Mouse (Mus musculus) stomach, embryonic 14.5 days (tissue): ENCODE results near the gene Stk40. TPM values are rescaled to one million over a fixed set of nuclear protein-coding genes. Genes with fewer than 3 reads are reported as not detected.
"Not testable (repeated sequence)": the region's sequence is repeated elsewhere in the genome, so short reads cannot be mapped to it uniquely, and the experiment has no call there.

Experiments used
- ATAC-seq: fragments of 200-750 bp; cut with Nextera tagmentation; 2 replicates; pipeline ENCODE4 v1.8.0; 2017; ENCODE audit warnings: low read depth, moderate TSS enrichment; ENCODE audit not compliant: insufficient number of reproducible peaks, insufficient read depth, low FRiP score
- H3K27ac ChIP-seq: fragments of 300-500 bp; sonication (generic); 2 replicates; pipeline ENCODE4 v1.5.1; 2014; ENCODE audit warnings: mild to moderate bottlenecking, low read length, moderate library complexity, mixed read lengths
- H3K27me3 ChIP-seq: fragments of 300-500 bp; sonication (generic); 2 replicates; pipeline ENCODE4 v1.6.1; 2014; ENCODE audit warnings: low read length, control low read depth, mixed read lengths; ENCODE audit not compliant: control insufficient read depth, insufficient read depth
- H3K36me3 ChIP-seq: fragments of 300-500 bp; sonication (generic); 2 replicates; pipeline ENCODE4 v1.6.1; 2014; ENCODE audit warnings: mild to moderate bottlenecking, control low read depth, low read length, moderate library complexity, mixed read lengths; ENCODE audit not compliant: control insufficient read depth, insufficient read depth
- H3K4me1 ChIP-seq: fragments of 300-500 bp; sonication (generic); 2 replicates; pipeline ENCODE4 v1.6.1; 2014; ENCODE audit warnings: low read length, control low read depth, mixed read lengths; ENCODE audit not compliant: control insufficient read depth, insufficient read depth
- H3K4me2 ChIP-seq: fragments of 300-500 bp; sonication (generic); replicated peaks from 2 replicates; pipeline ENCODE4 v1.6.1; 2014; ENCODE audit warnings: low read depth, low read length, control low read depth
- H3K4me3 ChIP-seq: fragments of 300-500 bp; sonication (generic); 2 replicates; pipeline ENCODE4 v1.5.1; 2014; ENCODE audit warnings: low read depth, low read length, control low read depth
- H3K9ac ChIP-seq: fragments of 300-500 bp; sonication (generic); replicated peaks from 2 replicates; pipeline ENCODE4 v1.6.1; 2014; ENCODE audit warnings: low read depth, mild to moderate bottlenecking, control low read depth, low read length, moderate library complexity, mixed read lengths
- H3K9me3 ChIP-seq: fragments of 300-500 bp; sonication (generic); 2 replicates; pipeline ENCODE4 v1.6.1; 2016; ENCODE audit warnings: low read depth, low read length, control low read depth; ENCODE audit not compliant: control insufficient read depth
- whole genome bisulfite sequencing: fragments of 180-500 bp; shearing (Covaris S2); extraction: QIAGEN DNeasy Blood & Tissue Kit; methylation state at CpG from one replicate; pipeline ENCODE4 v1.1.7; 2014; 5-methylcytosine and 5-hydroxymethylcytosine counted together
- polyA plus RNA-seq: library from polyadenylated mRNA; unstranded; fragments of >200 nt; fragmentation: Nextera tagmentation; extraction: Ambion mirVana; gene quantifications from 2 replicates; pipeline ENCODE4 v1.2.1, GENCODE M21; 2014

Stk40 gene
- polyA plus RNA-seq, 1 experiment from 2014 or later: 20.0 TPM

DNA sequence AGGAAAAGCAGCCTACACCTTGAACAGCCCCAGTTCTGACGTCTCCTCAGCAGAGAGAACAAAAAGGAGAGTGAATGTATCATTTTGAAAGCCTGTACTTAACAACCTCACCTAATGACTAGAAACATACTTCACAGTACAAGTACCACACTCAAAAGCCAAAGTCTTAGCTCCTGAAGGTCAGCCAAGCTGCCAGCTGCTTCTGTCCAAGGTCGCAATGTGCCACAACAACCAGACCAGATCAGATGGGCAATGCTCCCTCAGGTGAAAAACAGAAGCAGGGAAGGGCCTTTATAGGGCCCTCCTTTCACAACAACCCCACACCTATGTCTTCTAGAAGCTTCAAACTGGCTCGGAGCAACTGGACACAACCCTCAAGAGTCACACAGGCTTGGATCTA lies 62.3 kb downstream of the Stk40 start:
- 83% methylated on average over 3 of the region's 3 CpGs for WGBS
- no peak for ATAC-seq
- Histone ChIP-seq H3K4me1 (peaks cover 14% of the 10 kb centered on the region), H3K9ac (no peak overlapping the region), H3K4me2 (no peak overlapping the region), H3K27ac (no peak overlapping the region), H3K4me3 (no peak overlapping the region), H3K36me3 (peaks cover 42% of the 10 kb centered on the region), H3K9me3 (no peaks in the 10 kb centered on the region), H3K27me3 (no peaks in the 10 kb centered on the region)

DNA sequence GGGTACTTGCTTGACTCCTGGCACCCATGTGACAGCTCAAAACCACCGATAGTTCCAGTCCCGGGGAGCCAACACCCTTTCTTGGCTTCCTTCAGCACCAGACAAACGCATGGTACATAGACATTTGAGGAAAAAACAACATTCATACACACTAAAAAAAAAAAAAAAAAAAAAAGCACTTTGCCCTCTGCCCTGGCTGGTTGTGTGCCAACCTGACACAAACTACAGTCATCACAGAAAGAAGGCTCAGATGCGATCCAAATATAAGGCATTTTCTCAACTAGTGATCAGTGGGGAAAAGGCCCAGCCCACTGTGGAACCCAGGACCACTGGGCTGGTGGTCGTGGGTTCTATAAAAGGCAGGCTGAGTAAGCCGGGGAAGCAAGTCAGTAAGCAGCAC lies 65.1 kb downstream of the Stk40 start:
- 87% methylated on average over 6 of the region's 6 CpGs for WGBS
- H3K9me3 ChIP-seq: no peaks in the 10 kb centered on the region
- H3K4me3 ChIP-seq: no peak overlapping the region
- peaks cover 69% of the 10 kb centered on the region for H3K36me3 ChIP-seq
- no peaks in the 10 kb centered on the region for H3K27me3 ChIP-seq
- H3K4me2 ChIP-seq: no peak overlapping the region
- no peak overlapping the region for H3K9ac ChIP-seq
- no peaks in the 10 kb centered on the region; the same call in 1 of the 2 replicates for H3K4me1 ChIP-seq
- H3K27ac ChIP-seq: no peak overlapping the region
- no peak for ATAC-seq

DNA sequence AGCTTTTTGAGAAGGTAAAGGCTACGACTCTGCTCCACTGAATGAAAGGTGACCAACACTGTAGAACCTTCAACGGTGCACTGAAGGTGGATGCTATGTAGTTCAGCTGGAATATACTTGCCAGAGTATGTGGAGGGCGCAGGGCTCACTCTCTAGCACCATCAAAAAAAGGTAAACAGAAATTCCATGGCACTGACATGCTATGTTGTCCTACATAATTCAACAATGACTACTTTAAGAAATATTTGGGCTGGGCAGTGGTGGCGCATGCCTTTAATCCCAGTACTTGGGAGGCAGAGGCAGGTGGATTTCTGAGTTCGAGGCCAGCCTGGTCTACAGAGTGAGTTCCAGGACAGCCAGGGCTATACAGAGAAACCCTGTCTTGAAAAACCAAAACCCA lies 67.0 kb downstream of the Stk40 start:
- not testable (repeated sequence) for H3K9ac ChIP-seq, H3K27ac ChIP-seq, H3K27me3 ChIP-seq, ATAC-seq, H3K4me2 ChIP-seq, H3K9me3 ChIP-seq, H3K4me3 ChIP-seq, H3K4me1 ChIP-seq
- peaks cover 81% of the 10 kb centered on the region for H3K36me3 ChIP-seq
- WGBS: 95% methylated on average over 5 of the region's 5 CpGs

DNA sequence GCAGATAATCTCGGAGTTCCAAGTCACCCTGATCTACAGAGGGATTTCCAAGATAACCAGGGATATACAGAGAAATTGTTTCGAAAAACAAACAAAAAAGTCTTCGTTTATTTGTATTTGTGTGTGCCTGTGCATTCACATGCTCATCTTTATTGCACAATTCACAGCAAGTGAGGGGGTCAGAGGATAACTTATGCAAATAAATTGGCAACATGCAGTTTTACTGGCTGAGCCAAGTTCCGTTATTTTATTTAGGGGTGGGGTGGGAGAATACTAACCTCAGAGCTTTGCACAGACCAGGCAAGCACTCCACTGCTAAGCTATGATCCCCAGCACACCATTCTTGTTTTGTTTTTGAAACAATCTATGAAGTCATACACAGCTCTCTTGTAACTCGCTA lies 70.0 kb downstream of the Stk40 start:
- peaks cover 87% of the 10 kb centered on the region for H3K36me3 ChIP-seq
- whole genome bisulfite sequencing: 91% methylated on average over 5 of the region's 5 CpGs
- H3K27me3 ChIP-seq: no peaks in the 10 kb centered on the region
- H3K4me1 ChIP-seq: no peaks in the 10 kb centered on the region
- H3K4me2 ChIP-seq: no peak overlapping the region
- no peak overlapping the region for H3K27ac ChIP-seq
- H3K4me3 ChIP-seq: no peak overlapping the region
- H3K9ac ChIP-seq: no peak overlapping the region
- no peak for ATAC-seq
- H3K9me3 ChIP-seq: no peaks in the 10 kb centered on the region

DNA sequence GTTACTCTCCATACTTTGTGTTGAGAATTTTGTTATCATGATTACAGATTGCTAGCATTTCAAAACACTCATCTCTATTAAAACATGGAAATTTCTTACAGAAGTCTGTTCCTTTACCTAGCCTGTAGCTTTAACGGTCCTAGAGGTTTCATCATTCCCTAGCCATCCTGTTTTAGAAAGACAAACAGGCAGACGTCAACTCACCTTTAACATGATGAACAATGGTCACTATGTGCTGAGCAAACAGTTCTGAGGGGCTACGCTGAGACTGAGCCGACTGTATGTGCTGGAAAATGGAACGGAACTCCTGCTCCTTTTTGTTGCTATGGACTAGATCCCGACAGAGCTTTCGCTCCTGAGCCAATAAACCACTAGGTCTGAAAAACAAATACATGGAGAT lies 72.2 kb downstream of the Stk40 start:
- H3K27ac ChIP-seq, H3K9ac ChIP-seq, H3K4me1 ChIP-seq, H3K9me3 ChIP-seq, H3K27me3 ChIP-seq, H3K4me2 ChIP-seq, ATAC-seq, H3K4me3 ChIP-seq: not testable (repeated sequence)
- peaks cover 84% of the 10 kb centered on the region for H3K36me3 ChIP-seq
- 73% methylated on average over 7 of the region's 7 CpGs for WGBS

DNA sequence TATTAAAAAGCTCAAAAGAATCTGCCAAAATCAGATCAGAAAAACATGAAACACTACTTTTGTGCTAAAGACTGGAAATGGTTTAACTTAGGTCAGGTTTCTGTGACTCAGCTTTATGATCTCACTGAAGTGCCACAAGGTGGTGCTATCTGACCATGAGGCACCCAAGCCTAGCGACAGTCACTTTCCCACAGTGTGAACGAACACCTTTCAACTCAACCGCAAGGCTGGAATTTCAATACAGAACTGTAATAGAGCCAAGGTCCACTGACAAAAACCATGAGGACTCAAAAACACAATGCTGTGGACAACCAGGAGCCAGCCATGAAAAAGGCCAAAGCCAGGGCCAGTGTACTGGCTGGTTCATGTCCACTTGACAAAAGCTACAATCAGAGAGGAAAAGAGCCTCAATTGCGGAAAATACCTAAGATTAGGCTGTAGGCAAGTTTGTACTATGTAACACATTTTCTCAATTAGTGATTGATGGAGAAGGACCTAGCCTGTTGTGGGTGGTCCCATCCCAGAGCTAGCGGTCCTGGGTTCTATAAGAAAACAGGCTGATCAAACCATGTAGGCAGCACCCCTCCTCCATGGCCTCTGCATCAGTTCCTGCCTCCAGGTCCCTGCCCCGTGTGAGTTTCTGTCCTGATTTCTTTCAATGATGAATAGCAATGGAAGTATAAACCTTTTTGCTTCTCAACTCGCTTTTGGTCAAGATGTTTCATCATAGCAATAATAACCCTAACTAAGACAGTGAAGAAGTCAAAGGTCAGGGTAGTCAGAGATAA lies 77.6 kb downstream of the Stk40 start:
- Histone ChIP-seq H3K4me1 (no peaks in the 10 kb centered on the region), H3K9ac (no peak overlapping the region), H3K4me2 (no peak overlapping the region), H3K27ac (no peak overlapping the region), H3K27me3 (no peaks in the 10 kb centered on the region), H3K4me3 (no peak overlapping the region), H3K36me3 (peaks cover 68% of the 10 kb centered on the region), H3K9me3 (no peaks in the 10 kb centered on the region)
- 44% methylated on average over 7 of the region's 7 CpGs for WGBS
- ATAC-seq: 0 out of 2 replicates have a peak, but pooled peaks have one; percentile 33

DNA sequence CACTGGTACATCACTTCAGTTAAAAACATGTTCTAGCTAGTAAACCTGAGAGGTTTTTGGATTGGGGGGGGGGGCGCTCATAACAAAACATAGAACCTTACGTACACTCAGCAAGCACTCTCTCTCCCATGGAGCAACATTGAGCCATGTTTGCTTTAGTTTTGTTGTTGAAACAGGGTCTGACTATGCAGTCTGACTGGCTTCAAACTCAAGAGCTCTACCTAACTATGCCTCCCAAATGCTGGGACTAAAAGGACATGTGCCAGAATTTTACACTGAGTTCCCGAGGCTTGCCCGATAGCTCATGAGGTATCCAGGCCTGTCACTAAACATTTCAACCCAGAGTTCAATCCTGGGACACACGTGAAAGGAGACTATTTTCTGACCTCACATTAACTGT lies 79.3 kb downstream of the Stk40 start:
- Histone ChIP-seq H3K4me2 (no peak overlapping the region), H3K27ac (no peak overlapping the region), H3K36me3 (peaks cover 67% of the 10 kb centered on the region), H3K9ac (no peak overlapping the region), H3K27me3 (no peaks in the 10 kb centered on the region), H3K4me3 (no peak overlapping the region), H3K9me3 (no peaks in the 10 kb centered on the region), H3K4me1 (no peaks in the 10 kb centered on the region)
- no peak for ATAC-seq
- 84% methylated on average over 5 of the region's 5 CpGs for WGBS

DNA sequence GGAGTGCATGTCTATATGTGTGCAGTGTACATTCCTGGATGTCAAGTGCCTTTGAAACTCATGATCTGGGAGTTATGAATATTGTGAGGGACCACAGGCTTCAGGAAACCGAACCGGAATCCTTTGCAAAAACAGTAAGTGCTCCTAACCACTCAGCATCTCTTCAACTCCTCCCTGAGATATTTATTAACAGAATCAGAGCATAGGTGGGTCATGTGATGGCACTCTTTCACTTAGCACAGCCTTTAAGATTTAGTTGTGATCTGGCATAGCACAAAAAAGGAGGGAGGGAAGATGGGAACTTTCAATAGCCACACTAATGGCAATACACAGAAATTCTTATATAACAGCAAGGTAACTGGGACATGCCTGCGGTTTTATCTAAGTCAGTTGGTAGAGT lies 83.3 kb downstream of the Stk40 start:
- H3K36me3 ChIP-seq: peaks cover 56% of the 10 kb centered on the region
- no peak overlapping the region for H3K9ac ChIP-seq
- WGBS: 82% methylated on average over 3 of the region's 3 CpGs
- no peak for ATAC-seq
- no peaks in the 10 kb centered on the region for H3K9me3 ChIP-seq
- no peak overlapping the region for H3K4me3 ChIP-seq
- no peaks in the 10 kb centered on the region for H3K4me1 ChIP-seq
- no peak overlapping the region for H3K27ac ChIP-seq
- H3K4me2 ChIP-seq: no peak overlapping the region
- H3K27me3 ChIP-seq: no peaks in the 10 kb centered on the region
